Mouse (Mus musculus) limb, embryonic 11.5 days (tissue): ENCODE measurements around the gene Mrpl58. TPM values are rescaled to one million over a fixed set of nuclear protein-coding genes. Genes with fewer than 3 reads are reported as not detected.

Experiments
- microRNA-seq: library from miRNA; unstranded; fragments of <30 nt; microRNA quantifications from one replicate; pipeline ENCODE4, GENCODE M21; 2016
- polyA plus RNA-seq: library from polyadenylated mRNA; unstranded; fragments of >200 nt; fragmentation: Nextera tagmentation; extraction: Ambion mirVana; gene quantifications from 2 replicates; pipeline ENCODE4 v1.2.1, GENCODE M21; 2014

Gene Mrpl58
- polyA plus RNA-seq, 1 experiment from 2014 or later: 187 TPM

Small RNA genes within 50 kb of the gene (microRNA-seq; reads per million reads assigned to microRNA genes)
- not detected for gene Mir3968

Other genes starting within 250 kb of the Mrpl58 start
- 24.9 and 29.5 TPM in 2 replicates for gene Slc9a3r1, start 240.4 kb upstream of the Mrpl58 start, polyA plus RNA-seq
- gene Tmem104, start 216.3 kb upstream of the Mrpl58 start, polyA plus RNA-seq: 7.7 and 9.8 TPM in 2 replicates
- 17.1 and 21.0 TPM in 2 replicates for gene Nat9, start 215.9 kb upstream of the Mrpl58 start, polyA plus RNA-seq
- gene Grin2c, start 136.5 kb upstream of the Mrpl58 start, polyA plus RNA-seq: 0.04 and 0.06 TPM in 2 replicates
- 10.2 and 15.6 TPM in 2 replicates for gene Fdxr, start 126.7 kb upstream of the Mrpl58 start, polyA plus RNA-seq
- gene Fads6, start 106.1 kb upstream of the Mrpl58 start, polyA plus RNA-seq: 0.04 and 0.11 TPM in 2 replicates
- not detected in 2 replicates for gene Otop2, start 96.6 kb upstream of the Mrpl58 start, polyA plus RNA-seq
- gene Ush1g, start 81.7 kb upstream of the Mrpl58 start, polyA plus RNA-seq: not detected in 2 replicates
- not detected in 2 replicates for gene Otop3, start 69.0 kb upstream of the Mrpl58 start, polyA plus RNA-seq
- gene Hid1, start 36.0 kb upstream of the Mrpl58 start, polyA plus RNA-seq: 1.6 and 2.5 TPM in 2 replicates
- 14.6 and 15.1 TPM in 2 replicates for gene Cdr2l, start 21.8 kb upstream of the Mrpl58 start, polyA plus RNA-seq
- 943 and 945 TPM in 2 replicates for gene Atp5h, start 16.2 kb downstream of the Mrpl58 start, polyA plus RNA-seq
- 17.6 and 23.5 TPM in 2 replicates for gene Kctd2, start 16.4 kb downstream of the Mrpl58 start, polyA plus RNA-seq
- 0.21 TPM in 1 of 2 replicates, not detected in the other for gene Trim80, start 36.8 kb downstream of the Mrpl58 start, polyA plus RNA-seq
- 0.09 and 0.26 TPM in 2 replicates for gene Slc16a5, start 58.7 kb downstream of the Mrpl58 start, polyA plus RNA-seq
- gene Armc7, start 71.9 kb downstream of the Mrpl58 start, polyA plus RNA-seq: 7.7 and 8.8 TPM in 2 replicates
- 58.2 and 60.9 TPM in 2 replicates for gene Nt5c, start 88.1 kb downstream of the Mrpl58 start, polyA plus RNA-seq
- 526 and 537 TPM in 2 replicates for gene Jpt1, start 110.6 kb downstream of the Mrpl58 start, polyA plus RNA-seq
- 1,466 and 1,467 TPM in 2 replicates for gene Sumo2, start 132.5 kb downstream of the Mrpl58 start, polyA plus RNA-seq
- gene Nup85, start 160.7 kb downstream of the Mrpl58 start, polyA plus RNA-seq: 213 and 220 TPM in 2 replicates
- gene Mrps7, start 200.2 kb downstream of the Mrpl58 start, polyA plus RNA-seq: 111 and 122 TPM in 2 replicates
- 21.3 and 26.5 TPM in 2 replicates for gene Gga3, start 200.3 kb downstream of the Mrpl58 start, polyA plus RNA-seq
- gene Mif4gd, start 209.2 kb downstream of the Mrpl58 start, polyA plus RNA-seq: 18.0 and 19.3 TPM in 2 replicates
- 30.3 and 32.6 TPM in 2 replicates for gene Slc25a19, start 224.5 kb downstream of the Mrpl58 start, polyA plus RNA-seq